Mouse (Mus musculus) embryo, embryonic 11.5 days (tissue): ENCODE data around the gene Sec14l4.

Experiments used
- DNase-seq: peaks from one replicate; pipeline ENCODE4 v3.0.0-alpha.2; 2012; ENCODE audit warnings: low read depth, low spot score

The Sec14l4 gene

DNA sequence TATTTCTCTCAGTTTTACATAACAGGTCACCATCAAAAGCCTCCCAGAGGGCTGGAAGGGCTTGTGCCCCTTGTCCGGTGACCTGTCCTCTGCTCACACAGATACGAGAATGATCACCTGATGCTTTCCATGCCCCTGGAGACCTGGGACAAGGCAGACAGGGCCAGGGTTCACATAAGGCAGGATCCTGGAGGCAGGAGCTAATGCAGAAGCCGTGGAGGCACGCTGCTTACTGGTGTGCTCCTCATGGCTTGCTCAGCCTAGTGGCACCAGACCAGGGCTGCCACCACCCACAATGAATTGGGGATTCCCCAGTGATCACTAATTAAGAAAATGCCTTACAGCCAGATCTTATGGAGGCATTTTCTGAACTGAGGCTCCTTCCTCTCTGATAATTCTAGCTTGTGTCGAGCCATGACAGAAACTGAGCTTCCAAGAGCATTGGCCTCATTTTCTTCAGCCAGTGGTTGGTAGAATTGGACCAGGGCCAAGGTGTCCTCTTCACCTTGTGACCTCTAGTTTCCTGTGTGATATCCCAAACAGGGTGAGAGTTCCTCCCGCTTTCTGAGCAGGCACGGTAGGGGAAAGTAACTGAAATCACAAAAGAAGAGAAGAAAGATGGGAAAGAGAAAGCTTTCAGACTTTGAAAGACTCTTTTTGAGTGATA lies 47.1 kb downstream of the Sec14l4 start:
- no peak for DNase-seq

DNA sequence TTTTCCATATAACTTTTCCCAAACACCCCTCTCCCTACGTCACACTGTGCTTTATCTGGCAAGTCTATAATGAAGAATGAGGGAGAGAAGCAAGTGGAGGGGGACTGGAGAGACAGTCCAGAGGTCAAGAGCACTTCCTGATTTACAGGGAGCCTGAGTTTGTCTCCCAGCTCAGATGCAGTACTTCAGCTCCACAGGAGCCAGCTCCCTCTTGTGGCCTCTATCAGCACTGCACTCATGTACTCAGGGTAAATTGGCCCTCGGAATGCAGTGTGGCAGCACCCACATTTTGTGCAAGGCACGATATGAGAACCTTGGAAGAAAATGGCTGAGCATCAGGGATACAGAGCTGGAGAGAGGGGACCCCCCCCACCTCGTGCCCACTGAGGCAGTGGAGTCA lies 49.0 kb downstream of the Sec14l4 start:
- peak; percentile 53 for DNase-seq

DNA sequence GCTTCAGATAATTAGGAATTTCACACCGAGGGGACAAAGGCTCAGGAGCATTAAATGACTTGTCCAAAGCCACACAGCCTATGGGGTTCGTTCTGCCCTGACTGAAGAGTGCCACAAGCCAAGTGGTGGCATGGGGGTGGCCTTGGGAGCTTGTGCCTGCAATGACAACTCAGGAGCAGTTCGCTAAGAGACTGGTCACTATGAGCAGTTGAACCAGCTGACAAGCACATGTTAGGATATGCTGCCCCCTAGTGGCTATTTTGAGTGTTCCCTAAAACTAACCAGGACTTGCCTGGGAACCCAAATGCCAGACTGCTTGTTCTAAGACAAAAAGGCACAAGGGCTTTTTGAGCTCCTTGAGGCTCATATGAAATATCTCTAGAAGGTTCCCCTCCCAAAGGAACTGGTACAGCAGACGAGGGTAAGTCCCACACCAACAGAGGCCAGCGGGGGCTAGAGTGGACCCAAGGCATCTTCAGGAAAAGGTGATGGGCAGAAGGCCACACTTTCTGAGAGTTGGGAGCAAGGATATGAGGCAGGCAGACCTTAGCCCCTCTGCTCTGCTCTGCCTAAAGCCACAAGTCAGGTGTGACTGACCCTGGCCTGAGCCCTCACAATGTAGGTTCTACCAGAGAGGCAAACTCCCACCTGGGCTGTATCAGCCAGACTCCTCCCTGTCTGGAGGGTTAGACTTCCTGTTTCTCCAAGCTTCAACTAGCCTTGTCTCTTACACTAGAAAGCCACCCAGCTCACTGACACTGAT lies 52.2 kb downstream of the Sec14l4 start:
- peak; percentile 65 for DNase-seq

DNA sequence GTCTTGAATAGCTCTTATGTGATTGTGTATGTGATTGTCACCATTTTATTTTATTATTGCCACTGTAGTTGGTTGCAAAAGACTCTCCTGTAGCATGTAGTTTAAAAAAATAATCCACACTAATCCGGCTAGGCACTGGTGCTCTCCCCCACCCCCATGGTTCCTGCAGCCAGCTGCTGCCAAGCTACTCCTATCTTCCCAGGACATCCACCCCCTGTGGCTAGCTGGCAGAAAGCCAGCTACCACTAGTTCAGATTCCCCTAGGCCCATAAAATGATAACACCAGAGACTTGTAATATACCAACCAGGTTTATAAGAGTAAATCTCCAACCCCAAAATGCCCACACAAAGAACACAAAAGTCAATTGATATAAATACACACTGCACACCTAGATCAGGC lies 55.0 kb downstream of the Sec14l4 start:
- DNase-seq = no peak

DNA sequence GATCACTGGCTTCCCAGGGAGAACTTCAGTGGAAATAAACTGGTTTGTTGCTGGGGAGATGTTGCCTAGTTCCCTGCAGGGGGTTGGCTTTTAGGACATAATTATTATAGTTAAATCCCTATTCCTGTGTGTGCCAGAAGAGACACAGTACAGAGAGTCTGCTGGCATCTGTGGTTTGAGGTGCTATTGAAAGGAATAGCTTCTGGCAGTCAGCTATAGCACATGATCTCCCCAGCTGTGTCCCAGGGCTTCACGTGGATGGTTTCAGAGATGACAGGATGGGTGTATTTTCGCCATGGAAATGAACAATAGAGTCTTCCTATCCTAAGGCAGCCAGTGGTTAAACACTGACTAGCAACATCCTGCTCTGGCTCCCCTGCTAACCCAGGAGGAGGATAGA lies 56.0 kb downstream of the Sec14l4 start:
- no peak for DNase-seq

DNA sequence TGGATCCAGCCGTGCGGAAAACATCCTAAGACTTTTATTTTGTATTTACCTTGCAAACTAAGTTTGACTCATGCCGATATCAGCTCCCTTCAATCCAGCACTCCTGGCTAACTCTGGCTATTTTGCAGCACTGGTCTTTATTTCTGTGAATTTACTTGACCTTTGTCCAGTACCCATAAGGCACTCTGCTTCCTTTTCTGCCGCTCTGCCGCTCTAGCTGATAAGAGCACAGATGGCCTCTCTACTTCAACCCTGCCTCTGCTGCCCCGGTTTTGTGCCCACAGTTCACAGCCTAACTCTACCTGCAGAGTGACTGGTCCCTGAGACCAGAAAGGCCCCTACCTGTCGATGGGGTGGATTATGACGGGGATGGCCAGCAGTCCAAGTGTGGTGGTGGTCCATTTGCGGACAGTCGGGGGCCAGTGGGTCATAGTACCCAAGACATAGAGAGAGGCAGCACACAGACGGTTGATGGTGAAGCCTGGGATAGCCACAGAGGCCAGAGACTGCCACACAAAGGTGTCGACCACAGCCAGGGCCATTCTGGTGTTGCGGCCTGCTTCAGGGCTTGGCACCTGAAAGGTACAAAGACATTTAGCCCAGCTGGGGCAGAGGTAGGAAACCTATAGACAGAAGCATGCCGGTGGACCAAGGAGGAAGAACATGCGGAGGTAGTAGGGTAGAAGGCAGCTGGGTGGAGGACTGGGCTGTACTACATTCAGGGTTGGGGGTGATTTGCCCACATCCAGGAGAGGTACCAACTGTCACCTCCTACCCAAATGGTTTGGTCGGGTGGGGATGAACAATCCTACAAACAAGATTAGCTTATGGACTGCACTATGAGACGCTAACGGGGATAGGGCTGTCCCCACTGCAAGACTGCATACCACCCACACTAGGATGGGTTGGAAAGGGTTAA lies 62.5 kb downstream of the Sec14l4 start:
- DNase-seq = no peak

DNA sequence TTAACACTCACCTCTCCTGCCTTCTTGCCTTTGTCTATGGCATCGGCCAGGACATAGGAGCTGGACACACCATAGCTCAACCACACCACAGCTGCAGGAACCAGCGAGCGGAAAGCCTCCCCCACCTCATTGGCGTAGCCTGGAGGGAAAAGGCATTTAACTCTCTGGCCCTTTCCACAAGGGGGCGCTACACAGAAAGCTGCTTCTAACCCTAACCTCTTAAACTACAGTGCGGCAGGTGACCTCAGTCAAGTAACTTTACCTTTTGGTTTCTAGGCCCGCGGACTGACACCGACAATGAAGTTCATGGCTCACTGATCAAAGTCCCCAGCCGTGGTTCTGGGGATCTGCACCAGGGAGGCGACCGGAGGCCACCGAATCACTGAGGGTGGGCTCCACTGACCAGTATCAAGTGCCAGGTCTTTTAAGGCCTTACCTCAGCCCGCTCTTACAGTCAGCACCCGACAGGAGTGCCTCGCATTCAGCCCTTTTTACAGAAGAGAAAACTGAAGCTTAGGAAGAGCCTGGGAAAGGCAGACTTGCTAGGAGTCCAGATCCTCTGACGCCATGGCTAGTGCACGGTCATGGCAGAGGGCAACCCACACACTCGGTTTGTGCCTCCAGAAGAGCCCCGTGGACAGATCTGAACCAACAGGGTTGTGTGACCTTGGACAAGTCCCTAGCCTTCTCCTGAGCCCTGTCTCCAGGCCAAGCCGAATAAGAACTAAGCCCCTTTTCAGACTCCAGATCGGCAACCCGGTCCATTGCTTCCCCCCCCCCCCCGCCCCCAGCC lies 63.3 kb downstream of the Sec14l4 start:
- DNase-seq = peak; percentile 48

DNA sequence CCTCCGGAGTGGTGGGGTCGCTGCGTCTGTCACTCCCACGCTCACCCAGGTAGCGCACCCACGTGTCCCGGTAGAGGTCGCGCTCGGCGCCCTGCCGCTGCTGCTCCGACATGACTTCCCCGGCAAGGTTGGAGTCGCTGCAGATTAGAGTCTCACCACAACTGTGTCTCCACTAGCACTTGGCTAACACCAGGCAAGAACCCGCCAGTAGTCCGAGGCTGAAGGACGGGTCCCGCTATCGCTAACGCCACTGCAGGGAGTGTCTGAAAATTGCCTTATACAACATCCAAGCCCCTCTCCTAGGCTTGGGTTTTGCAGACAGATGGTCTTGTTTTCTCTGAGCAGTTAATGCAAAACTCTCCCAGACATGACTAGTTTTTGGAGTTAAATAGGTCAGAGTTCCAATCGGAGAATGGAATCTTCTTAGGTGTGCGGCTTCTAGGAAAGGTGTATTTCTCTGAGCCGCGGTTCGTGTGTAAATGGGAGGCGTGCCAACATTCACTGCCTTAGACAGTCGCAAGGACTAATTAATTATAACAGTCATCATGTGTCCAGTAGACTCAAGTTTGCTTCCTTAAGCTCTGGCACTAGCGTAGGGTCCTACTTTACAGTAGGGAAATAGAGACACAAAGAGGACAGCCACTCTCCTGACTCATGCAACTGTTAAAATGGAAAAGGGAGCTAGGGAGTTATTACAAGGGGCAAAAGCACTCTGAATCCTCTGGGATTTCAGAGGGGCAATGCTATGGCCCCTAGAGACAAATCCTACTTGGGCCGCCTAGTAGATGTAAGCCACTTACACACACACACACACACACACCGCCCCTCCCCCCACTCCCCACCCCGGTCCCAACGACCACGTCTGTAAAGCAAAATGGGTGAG lies 64.2 kb downstream of the Sec14l4 start, which contains the start of gene Mtfp1:
Mtfp1 (minus strand) TSS at position 275 of the 883 bp plus-strand sequence.
- no peak for DNase-seq

DNA sequence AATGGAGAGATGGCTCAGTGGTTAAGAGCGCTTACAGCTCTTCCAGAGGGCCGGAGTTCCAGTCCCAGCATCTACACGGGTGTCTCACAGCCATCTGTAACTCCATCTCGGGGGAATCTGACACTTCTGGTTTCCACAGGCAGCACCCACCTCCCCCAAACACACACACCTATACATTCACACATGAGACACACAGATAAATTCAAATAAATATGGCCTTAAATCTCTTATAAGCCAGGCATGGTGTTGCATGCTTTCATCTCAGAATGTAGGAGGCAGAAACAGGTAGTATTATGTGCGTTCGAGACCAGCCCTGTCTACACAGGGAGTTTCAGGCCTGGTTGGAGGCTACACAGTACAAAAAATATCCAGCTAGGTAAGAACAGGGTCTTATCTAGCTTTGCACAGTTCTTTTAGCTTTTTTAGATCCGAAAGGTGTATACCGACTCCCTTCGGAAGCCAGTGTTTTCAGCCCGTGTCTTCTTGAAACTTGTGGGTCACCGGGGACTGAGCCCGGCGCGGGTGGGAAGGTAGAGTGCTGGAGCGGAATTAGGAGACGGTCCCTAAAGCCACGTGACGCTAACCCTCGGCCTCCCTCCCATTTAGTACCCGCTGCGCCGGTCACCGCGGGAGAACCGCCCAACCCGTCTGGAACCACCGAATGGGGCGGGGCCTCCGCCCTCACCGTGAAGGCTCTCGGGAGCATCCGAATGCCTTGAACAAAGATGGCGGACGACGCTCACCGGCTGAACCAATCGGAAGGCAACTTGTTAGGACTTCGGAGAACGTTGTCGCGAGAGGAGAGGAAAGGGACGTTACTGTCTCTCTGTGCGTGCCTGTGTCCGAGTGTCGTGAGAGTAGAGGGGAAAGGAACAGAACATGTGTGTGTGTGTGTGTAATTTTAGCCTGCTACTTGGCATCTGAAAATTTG lies 65.1 kb downstream of the Sec14l4 start:
- peak; percentile 98 for DNase-seq

DNA sequence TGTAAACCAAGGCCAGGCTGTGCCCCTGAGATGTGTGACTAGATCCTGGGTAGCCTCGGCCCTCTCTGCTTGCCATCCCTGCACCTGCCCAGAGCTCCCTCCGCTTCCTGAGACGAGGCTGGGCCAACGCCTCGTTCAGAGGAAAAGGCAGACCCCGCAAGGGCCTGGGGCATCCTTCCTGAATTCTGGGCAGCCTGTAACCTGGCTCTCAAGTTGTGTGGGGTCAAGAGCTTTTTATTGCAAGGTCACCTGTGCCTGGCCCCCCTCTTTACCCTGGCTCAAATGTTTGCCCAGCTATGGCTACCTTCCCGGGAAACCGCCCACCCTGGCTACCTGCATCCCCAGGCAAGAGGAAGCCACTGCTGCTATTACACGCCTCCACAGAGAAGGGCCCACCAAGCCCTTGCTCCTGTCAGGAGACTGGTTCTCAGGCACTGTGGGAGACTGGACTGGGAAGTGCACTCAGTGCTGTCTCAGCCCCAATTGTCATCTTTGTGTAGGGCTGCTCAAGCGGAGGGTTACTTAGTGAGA lies 65.9 kb downstream of the Sec14l4 start:
- no peak for DNase-seq
